Mouse (Mus musculus) frontal cortex, adult 2 months (tissue): ENCODE data around the gene Neurl3. TPM values are rescaled to one million over a fixed set of nuclear protein-coding genes. Genes with fewer than 3 reads are reported as not detected.
A peak's percentile ranks its signal among the peaks of the same experiment; 100 is the strongest.

ENCODE experiments used
- DNase-seq, 2 experiments: peaks; one replicate each; pipeline ENCODE4 v3.0.0; 2022; ENCODE audit warnings: low spot score in 1 of 2; ENCODE audit errors: extremely low spot score in 1 of 2
- polyA plus RNA-seq: library from polyadenylated mRNA; depleted of rRNA; stranded (reverse); fragments of >200 nt; gene quantifications from 2 replicates; pipeline ENCODE4 v1.2.3, GENCODE M21; 2012; rRNA removed

Gene Neurl3
- polyA plus RNA-seq, 1 experiment: 1.1 TPM

- no peak for DNase-seq
Measured at GRCm38 (mm10) chr1:36228461-36228860, 46.0 kb downstream of the Neurl3 start.

DNA sequence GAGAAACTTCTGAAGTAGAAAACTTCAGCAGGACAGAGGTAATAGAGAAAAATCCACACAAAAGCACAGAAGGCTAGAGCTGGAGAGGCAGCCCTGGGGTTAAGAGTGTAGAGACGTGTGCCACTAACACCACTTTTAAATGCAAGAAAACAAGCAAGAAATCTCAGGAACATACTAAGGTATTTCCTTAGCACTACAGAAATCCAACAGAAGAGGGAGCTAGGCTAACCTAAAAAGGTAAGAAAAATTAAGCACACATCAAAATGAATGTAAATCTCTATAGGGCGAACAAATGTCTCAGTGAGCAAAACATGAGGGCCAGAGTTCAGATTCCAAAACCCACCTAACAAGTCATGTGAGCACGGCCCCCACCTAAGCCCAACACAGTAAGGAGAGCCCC is 49.8 kb downstream of the Neurl3 start:
- peak in 1 of 2 experiments; percentile 31 for DNase-seq

Other genes starting within 250 kb of the Neurl3 start
- 44.8 and 44.9 TPM in 2 replicates for gene Hs6st1, start 206.3 kb downstream of the Neurl3 start, polyA plus RNA-seq
- 23.4 and 25.2 TPM in 2 replicates for gene Uggt1, start 30.0 kb downstream of the Neurl3 start, polyA plus RNA-seq
- 9.0 and 11.2 TPM in 2 replicates for gene Arid5a, start 33.1 kb upstream of the Neurl3 start, polyA plus RNA-seq
- 65.5 and 65.8 TPM in 2 replicates for gene Kansl3, start 94.5 kb upstream of the Neurl3 start, polyA plus RNA-seq
- gene Fer1l5, start 97.6 kb upstream of the Neurl3 start, polyA plus RNA-seq: 0.29 and 0.36 TPM in 2 replicates
- 39.1 and 39.6 TPM in 2 replicates for gene Lman2l, start 170.6 kb upstream of the Neurl3 start, polyA plus RNA-seq
- gene Cnnm4, start 196.9 kb upstream of the Neurl3 start, polyA plus RNA-seq: 7.9 and 8.6 TPM in 2 replicates
- 26.6 and 27.1 TPM in 2 replicates for gene Cnnm3, start 237.2 kb upstream of the Neurl3 start, polyA plus RNA-seq